Comparison of ENCODE assay signal across 8 mouse cellular contexts in the genomic region with DNA sequence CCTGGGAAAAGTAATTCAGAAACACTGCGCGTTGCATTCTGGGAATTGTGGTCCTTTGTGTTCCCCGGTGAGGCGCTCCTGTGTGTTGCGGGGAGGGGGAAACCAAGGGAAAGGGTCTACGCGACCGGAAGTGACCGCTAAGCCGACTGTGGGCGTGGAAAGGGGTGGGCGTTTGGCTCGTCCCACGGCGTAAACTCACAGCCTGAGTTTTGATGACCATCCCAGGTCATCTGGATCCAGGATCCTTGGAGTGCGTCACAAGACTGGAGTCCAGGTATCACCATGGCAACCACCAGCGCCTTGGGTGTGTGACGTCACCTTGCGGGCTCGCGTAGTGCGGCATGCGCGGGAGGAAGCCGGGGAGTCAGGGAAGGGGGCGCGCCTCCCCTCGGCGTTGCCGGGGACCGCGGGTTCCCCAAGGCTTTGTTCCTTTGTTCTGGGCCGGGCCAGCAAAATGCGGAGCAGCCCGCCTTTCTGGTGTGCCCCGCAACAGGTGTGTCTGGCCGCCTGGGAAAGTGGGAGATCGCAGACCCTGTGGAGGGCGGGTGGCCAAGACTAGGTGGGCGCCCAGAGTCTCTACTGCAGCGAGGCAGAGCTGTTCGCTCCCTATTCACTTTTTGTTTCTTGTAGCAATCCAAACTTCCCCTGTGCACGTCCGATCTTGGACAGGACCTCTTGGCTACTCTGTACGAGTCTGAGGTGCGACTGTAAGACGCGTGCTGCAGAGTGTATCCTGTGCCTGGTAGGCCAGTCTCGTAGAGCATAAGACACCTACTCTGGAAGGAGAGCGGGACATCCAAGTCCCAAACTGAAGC. TPM values are rescaled to one million over a fixed set of nuclear protein-coding genes. Genes with fewer than 3 reads are reported as not detected.
A peak's percentile ranks its signal among the peaks of the same experiment; 100 is the strongest.
DNase-seq lines count a peak whose midpoint lies in the region; ATAC-seq and TF ChIP-seq lines count a peak whose summit lies in the region.

A gene (plus strand): TSS at position 169 of the 815 bp plus-strand sequence.

- H3K27ac ChIP-seq in embryonic facial prominence, embryonic 13.5 days = peak within 1 kb of the TSS; percentile 85
- H3K27ac ChIP-seq in heart, adult 2 months = peak within 1 kb of the TSS; percentile 65
- peak within 1 kb of the TSS; percentile 86 for H3K27ac ChIP-seq in limb, embryonic 12.5 days
- peak within 1 kb of the TSS; percentile 68 for H3K27ac ChIP-seq in midbrain, embryonic 14.5 days (replicated peaks; ENCODE audit: low read depth, low read length)

- ATAC-seq in embryonic facial prominence, embryonic 13.5 days (ENCODE audit: insufficient number of reproducible peaks, insufficient read depth, low FRiP score, low TSS enrichment, low read depth) = peak; percentile 87
- peak; percentile 94 for ATAC-seq in limb, embryonic 12.5 days (ENCODE audit: insufficient number of reproducible peaks, insufficient read depth, low FRiP score, low TSS enrichment, low read depth)
- ATAC-seq in midbrain, embryonic 14.5 days (ENCODE audit: low FRiP score, low TSS enrichment) = peak; percentile 94

- peak; percentile 96 for DNase-seq in 416B (ENCODE audit: low read depth)
- DNase-seq in adrenal gland, postnatal 4 days (ENCODE audit: low spot score in 2 of 2) = peak; percentile 40 to 73
- DNase-seq in heart, adult 2 months = peak; percentile 83 to 87
- peak; percentile 87 to 90 for DNase-seq in kidney, adult 8-10 months
- DNase-seq in midbrain, embryonic 14.5 days = peak; percentile 98
- peak; percentile 65 to 70 for DNase-seq in spleen, adult 18-20 months

- no peak for TF ChIP-seq EP300 in heart, adult 2 months (IDR thresholded peaks at IDR 0.05; ENCODE audit: insufficient read depth, low read depth, low read length)

- intact Hi-C loops in heart, adult 2 months (cut with DNase I) = loop anchor here (10.0 kb wide), 3 partner anchors 780 to 1490 kb away; a partner anchor contains a TSS

- H3K9me3 ChIP-seq in embryonic facial prominence, embryonic 13.5 days = no peaks in the 10 kb centered on the region
- H3K9me3 ChIP-seq in limb, embryonic 12.5 days = no peaks in the 10 kb centered on the region
- no peaks in the 10 kb centered on the region for H3K9me3 ChIP-seq in midbrain, embryonic 14.5 days (ENCODE audit: control insufficient read depth, low read length)

- H3K4me3 ChIP-seq in embryonic facial prominence, embryonic 13.5 days = peak within 1 kb of the TSS; percentile 77
- peak within 1 kb of the TSS; percentile 92 for H3K4me3 ChIP-seq in heart, adult 2 months
- peak within 1 kb of the TSS; percentile 67 for H3K4me3 ChIP-seq in limb, embryonic 12.5 days (replicated peaks)
- peak within 1 kb of the TSS; percentile 77 for H3K4me3 ChIP-seq in midbrain, embryonic 14.5 days (replicated peaks; ENCODE audit: low read depth, low read length)

- peak within 1 kb of the TSS; percentile 75 for H3K4me2 ChIP-seq in embryonic facial prominence, embryonic 13.5 days
- peak within 1 kb of the TSS; percentile 73 for H3K4me2 ChIP-seq in limb, embryonic 12.5 days
- peak within 1 kb of the TSS; percentile 68 for H3K4me2 ChIP-seq in midbrain, embryonic 14.5 days (ENCODE audit: low read length)

- H3K36me3 ChIP-seq in embryonic facial prominence, embryonic 13.5 days = peaks cover 20% of the 10 kb centered on the region
- no peaks in the 10 kb centered on the region for H3K36me3 ChIP-seq in heart, adult 2 months (ENCODE audit: control insufficient read depth, insufficient read depth, low read length)
- H3K36me3 ChIP-seq in limb, embryonic 12.5 days = peaks cover 20% of the 10 kb centered on the region
- peaks cover 13% of the 10 kb centered on the region for H3K36me3 ChIP-seq in midbrain, embryonic 14.5 days (ENCODE audit: control insufficient read depth, insufficient read depth, low read length)

- no peaks in the 10 kb centered on the region for H3K79me2 ChIP-seq in heart, adult 2 months (replicated peaks; ENCODE audit: control insufficient read depth, insufficient read depth, low read length)

- peak; percentile 29 for TF ChIP-seq CTCF in heart, adult 2 months (IDR thresholded peaks at IDR 0.05)

- TF ChIP-seq POLR2A in heart, adult 2 months (IDR thresholded peaks at IDR 0.05; ENCODE audit: insufficient read depth, low read depth, low read length) = no peak

- H3K27me3 ChIP-seq in embryonic facial prominence, embryonic 13.5 days = no peaks in the 10 kb centered on the region
- H3K27me3 ChIP-seq in heart, adult 2 months (ENCODE audit: control insufficient read depth, insufficient read depth, low read length) = no peaks in the 10 kb centered on the region
- H3K27me3 ChIP-seq in limb, embryonic 12.5 days = no peaks in the 10 kb centered on the region
- H3K27me3 ChIP-seq in midbrain, embryonic 14.5 days (ENCODE audit: control insufficient read depth, insufficient read depth, low read length) = no peaks in the 10 kb centered on the region

- peak within 1 kb of the TSS; percentile 82 for H3K9ac ChIP-seq in embryonic facial prominence, embryonic 13.5 days
- H3K9ac ChIP-seq in heart, adult 2 months (ENCODE audit: low read depth, low read length) = peak within 1 kb of the TSS; percentile 48
- H3K9ac ChIP-seq in limb, embryonic 12.5 days (replicated peaks) = peak within 1 kb of the TSS; percentile 76
- peak within 1 kb of the TSS; percentile 77 for H3K9ac ChIP-seq in midbrain, embryonic 14.5 days (replicated peaks; ENCODE audit: low read length)

- H3K4me1 ChIP-seq in embryonic facial prominence, embryonic 13.5 days = peaks cover 12% of the 10 kb centered on the region
- H3K4me1 ChIP-seq in heart, adult 2 months (ENCODE audit: control insufficient read depth, insufficient read depth, low read length) = peaks cover 3% of the 10 kb centered on the region; the same call in 1 of the 2 replicates
- H3K4me1 ChIP-seq in limb, embryonic 12.5 days (replicated peaks) = peaks cover 13% of the 10 kb centered on the region
- peaks cover 6% of the 10 kb centered on the region; the same call in 1 of the 2 replicates for H3K4me1 ChIP-seq in midbrain, embryonic 14.5 days (ENCODE audit: control insufficient read depth, insufficient read depth, low read length)

- under 1% methylated on average over 50 of the region's 50 CpGs for WGBS in embryonic facial prominence, embryonic 13.5 days
- under 1% methylated on average over 50 of the region's 50 CpGs for WGBS in heart, adult 2 months
- under 1% methylated on average over 50 of the region's 50 CpGs for WGBS in limb, embryonic 12.5 days
- under 1% methylated on average over 50 of the region's 50 CpGs for WGBS in midbrain, embryonic 14.5 days

RNA-seq across cellular contexts. Expression of the gene that starts here (rescaled TPM):
- 1 to 10 TPM; 3.8 to 4.7 TPM for total RNA-seq in adrenal gland, postnatal 4 days (2021)
- polyA plus RNA-seq in embryonic facial prominence, embryonic 13.5 days (2015; fragmentation: Nextera tagmentation; extraction: Ambion mirVana) = 16.8 and 18.0 TPM in 2 replicates
- total RNA-seq in heart, adult 2 months (2021) = under 1 TPM; 0.70 to 0.73 TPM
- 0.35 and 0.43 TPM in 2 replicates for polyA plus RNA-seq in heart, adult 2 months (2012; rRNA removed)
- polyA plus RNA-seq in limb, embryonic 12.5 days (2016; fragmentation: Nextera tagmentation; extraction: Ambion mirVana) = 23.2 and 25.2 TPM in 2 replicates
- 16.8 and 18.2 TPM in 2 replicates for polyA plus RNA-seq in midbrain, embryonic 14.5 days (2014; fragmentation: Nextera tagmentation; extraction: Ambion mirVana)

Comparison
In these comparisons a context has a peak if more than half of its experiments do, and no peak if none do; other contexts are left out.
1. Peak in every context shown above with its lines: DNase-seq, ATAC-seq, H3K4me3 ChIP-seq and H3K27ac ChIP-seq.
2. RNA of the gene that starts here (polyA plus RNA-seq): 23.2 to 25.2 TPM in limb, embryonic 12.5 days, 16.8 to 18.2 TPM in midbrain, embryonic 14.5 days and 16.8 to 18.0 TPM in embryonic facial prominence, embryonic 13.5 days; 0.35 to 0.43 TPM in heart, adult 2 months; every median in the first group is over 10 times any median in the second.
3. Peak in DNase-seq, H3K4me3 ChIP-seq, H3K27ac ChIP-seq and H3K9ac ChIP-seq in heart, adult 2 months; RNA of the gene not detected or under 1 TPM.